Mouse (Mus musculus) fibroblast of lung, adult 2 months (primary cell): ENCODE data around the gene Plxna4.

Experiments used
- DNase-seq: peaks from one replicate; pipeline ENCODE4 v3.0.0-alpha.2; 2011; ENCODE audit warnings: low read depth

Gene Plxna4

GRCm38 (mm10) chr6:32346015-32346414 is 242.0 kb downstream of the Plxna4 start:
- DNase-seq, result no peak

GRCm38 (mm10) chr6:32342727-32343126 is 245.3 kb downstream of the Plxna4 start:
- no peak for DNase-seq

GRCm38 (mm10) chr6:32342272-32342671 is 245.7 kb downstream of the Plxna4 start:
- DNase-seq, result no peak

DNA sequence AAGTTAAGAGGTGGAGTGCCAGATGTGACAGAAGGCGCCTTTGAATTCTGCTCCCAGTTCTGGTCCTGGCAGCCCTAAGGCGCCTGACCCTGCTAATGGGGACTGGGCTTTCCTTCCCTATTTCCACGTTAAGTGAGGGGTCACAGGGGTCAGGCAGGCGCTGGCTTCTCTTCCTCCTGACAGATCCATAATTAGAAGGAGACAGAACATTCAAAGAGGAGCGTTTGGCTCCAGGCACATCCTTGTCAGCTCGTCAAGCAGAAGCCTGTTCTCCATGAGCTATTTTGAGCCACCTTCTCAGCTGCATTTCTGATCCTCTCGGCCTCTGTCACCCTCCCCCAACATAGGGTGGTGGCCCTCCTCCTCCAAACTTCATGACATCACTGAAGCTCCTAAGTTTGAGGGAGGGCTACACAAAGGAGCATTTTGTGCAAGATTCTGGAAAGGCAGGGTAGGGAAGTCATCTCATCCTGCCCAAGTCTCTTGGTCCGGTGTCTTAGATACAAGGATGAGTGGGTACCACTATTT is 249.5 kb downstream of the Plxna4 start:
- no peak for DNase-seq

GRCm38 (mm10) chr6:32331281-32331680 is 256.7 kb downstream of the Plxna4 start:
- DNase-seq, result no peak

DNA sequence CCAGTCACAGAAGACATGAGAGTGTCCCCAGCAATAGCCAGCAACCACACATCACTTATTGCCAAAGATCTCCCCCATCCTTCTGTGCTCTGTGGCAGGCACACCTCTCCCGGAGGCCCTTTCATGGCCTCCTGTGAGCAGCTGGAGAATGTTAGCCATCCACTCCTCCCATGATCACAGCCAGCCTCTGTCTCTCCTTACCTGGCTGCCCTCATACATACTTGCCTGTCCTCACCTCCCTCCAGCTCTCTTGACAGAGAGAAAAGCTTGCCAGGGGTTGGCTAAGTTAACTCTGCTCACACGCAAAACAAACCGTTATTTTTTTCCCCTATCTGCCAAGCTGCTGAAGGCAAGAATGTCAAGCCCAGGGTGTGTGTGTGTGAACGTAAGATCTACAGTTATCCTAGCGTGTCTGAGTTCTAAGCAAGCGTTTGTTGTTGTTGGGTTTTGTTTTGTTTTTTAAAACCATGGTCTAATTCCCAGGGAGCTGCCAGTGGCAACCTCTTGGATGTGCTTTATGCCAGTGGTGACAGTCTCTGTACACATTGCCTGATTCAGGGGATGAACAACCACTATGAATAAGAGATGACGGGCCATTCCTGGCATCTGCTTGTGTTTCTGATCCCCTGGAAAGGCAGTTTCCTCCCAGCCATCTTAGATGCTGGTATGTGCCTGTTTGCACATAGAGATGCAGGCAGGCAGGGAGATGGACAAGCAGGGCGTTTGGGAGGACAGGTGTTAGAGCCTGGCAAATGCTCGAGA is 257.8 kb downstream of the Plxna4 start:
- peak; percentile 27 for DNase-seq

DNA sequence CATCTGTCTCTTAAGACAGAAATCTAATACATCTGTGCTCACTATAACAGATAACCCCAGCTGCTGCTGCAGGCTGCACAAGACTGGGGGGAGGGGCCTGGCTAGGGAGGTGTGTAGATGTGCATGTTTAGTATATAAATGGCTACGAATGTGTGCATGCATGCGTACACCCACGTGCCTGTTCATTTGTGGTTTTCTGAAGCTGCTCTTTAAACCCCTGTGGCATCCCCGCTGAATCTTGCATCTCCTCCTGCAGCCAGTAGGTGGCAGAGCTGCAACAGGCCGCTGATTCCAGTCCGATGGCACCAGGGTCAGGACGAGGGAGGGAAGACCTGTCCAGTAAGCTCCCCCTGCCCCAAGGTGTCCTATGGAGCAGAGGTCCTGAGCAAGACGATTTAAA is 260.0 kb downstream of the Plxna4 start:
- DNase-seq, result peak; percentile 27

- DNase-seq, result no peak
Measured at GRCm38 (mm10) chr6:32327173-32327572, 260.8 kb downstream of the Plxna4 start.

GRCm38 (mm10) chr6:32326406-32326805 is 261.6 kb downstream of the Plxna4 start:
- DNase-seq, result no peak

DNA sequence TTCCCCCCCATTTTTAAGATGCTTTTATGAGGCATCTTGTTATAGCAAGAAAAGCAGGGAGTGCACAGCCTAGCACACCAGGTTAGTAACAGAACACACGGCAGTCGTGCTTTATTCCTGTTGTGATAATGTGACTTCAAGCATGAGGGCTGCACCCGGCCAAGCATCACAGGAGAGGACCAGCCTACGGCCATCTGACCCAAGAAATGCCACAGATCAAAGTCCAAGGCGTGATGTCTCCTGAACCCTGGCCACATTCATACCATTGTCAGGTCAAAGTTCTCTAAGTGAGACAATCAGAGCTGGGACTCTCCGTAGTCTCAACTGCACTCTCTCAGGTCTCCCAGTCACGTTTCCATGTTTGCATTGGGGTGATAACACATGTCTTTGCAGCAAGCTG is 262.1 kb downstream of the Plxna4 start:
- DNase-seq, result no peak

DNA sequence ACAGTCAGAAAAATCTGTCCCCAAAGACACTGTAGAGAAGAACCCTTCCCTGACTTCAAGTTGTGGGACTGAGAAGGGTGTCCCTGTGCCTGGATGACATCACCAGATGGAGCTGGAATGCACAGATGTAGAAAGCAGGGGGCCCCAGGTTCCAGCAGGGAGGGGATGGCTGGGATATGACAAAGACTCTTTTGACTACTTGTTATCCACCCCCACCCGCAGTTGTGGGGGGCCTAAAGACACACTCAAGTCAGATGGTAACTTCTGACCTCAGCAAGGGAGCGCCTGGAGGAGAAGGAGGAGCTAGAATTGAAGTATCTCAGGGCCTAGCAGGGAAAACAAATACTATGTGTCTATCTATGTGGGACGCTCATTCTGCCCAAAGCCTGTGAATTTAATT is 266.8 kb downstream of the Plxna4 start:
- DNase-seq, result no peak

- no peak for DNase-seq
Measured at GRCm38 (mm10) chr6:32320254-32320653, 267.7 kb downstream of the Plxna4 start.

DNA sequence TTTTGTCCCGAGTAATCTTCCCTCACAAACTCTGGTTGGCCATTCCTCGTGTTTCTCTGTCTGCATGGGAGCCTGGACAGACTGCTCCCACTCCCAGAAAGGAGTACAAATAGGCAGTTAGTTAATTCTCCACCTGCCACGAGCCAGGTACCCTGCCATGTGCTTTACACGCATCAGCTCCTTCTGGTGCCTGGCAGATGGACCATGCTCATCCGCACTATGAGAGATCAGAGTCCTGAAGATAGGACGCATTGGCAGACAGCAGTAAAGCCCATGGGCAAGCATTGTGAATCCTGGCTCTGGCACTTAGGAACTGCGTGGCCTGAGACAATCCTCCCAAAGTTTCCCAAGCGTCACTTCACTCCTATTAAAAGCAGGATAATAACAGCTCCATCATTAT is 270.5 kb downstream of the Plxna4 start:
- DNase-seq, result no peak

GRCm38 (mm10) chr6:32315011-32315450 is 273.0 kb downstream of the Plxna4 start:
- no peak for DNase-seq

DNA sequence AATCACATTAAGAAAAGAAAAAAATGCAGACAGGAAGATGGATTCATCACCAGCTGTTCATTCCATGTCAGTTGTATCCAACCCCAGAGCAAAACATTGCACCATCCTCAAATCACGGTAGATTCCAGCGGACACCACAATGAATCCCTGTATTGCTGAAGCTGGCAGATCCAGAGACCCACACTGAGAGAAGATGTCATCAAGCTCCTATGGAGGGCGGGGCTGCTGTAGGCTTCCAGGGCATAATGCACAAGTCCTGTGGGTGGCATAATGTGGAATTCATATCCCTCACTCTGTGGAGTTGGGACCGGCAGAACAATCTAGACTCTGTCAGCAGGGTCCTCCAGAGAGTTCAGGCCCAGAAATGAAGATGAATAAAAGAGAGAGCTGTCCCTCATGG is 278.8 kb downstream of the Plxna4 start:
- no peak for DNase-seq

- no peak for DNase-seq
Measured at GRCm38 (mm10) chr6:32300611-32301010, 287.4 kb downstream of the Plxna4 start.

- DNase-seq, result no peak
Measured at GRCm38 (mm10) chr6:32281457-32281856, 306.5 kb downstream of the Plxna4 start.

GRCm38 (mm10) chr6:32280728-32281127 is 307.3 kb downstream of the Plxna4 start:
- DNase-seq, result no peak

GRCm38 (mm10) chr6:32271463-32271862 is 316.5 kb downstream of the Plxna4 start:
- no peak for DNase-seq

DNA sequence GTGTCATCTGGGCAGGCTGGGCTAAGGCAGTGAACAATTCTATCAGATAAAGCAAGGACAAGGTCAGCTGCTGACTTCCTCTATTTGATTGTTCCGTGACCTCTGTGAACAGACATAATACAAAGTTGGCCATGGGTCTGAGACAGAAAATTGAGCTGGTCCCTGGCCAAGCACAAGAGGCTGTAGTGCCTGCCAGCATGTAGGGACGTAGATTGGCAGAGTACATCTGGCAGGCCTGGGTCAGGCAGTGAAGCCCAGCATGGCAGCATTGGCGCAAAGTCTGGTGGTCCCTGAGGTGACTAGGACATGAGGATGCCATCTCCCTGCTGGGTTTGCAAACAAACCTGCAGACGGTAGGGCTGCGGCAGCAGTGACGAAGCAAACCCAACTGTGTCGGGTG is 321.9 kb downstream of the Plxna4 start:
- DNase-seq, result no peak

GRCm38 (mm10) chr6:32261339-32261738 is 326.7 kb downstream of the Plxna4 start:
- DNase-seq, result no peak

- DNase-seq, result no peak
Measured at GRCm38 (mm10) chr6:32260341-32260740, 327.7 kb downstream of the Plxna4 start.

DNA sequence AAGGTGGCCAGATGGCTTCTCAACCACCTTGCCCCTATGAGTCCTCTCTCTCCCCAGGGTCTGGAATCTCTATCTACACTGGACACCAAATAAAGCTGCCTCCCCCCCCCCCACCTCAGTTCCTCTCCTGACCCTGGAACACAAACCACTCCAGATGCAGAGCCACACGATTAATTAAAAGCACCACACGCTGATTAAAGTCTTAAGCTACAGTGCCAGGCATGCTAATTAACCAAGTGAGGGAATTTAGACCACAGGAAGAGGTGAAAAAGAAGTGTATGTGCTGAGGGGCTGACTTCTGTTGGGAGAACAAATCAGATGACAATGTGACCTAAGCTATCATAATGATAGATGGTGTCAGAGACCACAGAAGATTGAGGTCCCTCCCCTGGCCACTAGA is 332.8 kb downstream of the Plxna4 start:
- DNase-seq, result no peak

- DNase-seq, result no peak
Measured at GRCm38 (mm10) chr6:32252168-32252567, 335.8 kb downstream of the Plxna4 start.
